Mouse (Mus musculus): ENCODE measurements around the gene Ano3. TPM values are rescaled to one million over a fixed set of nuclear protein-coding genes. Genes with fewer than 3 reads are reported as not detected.

The Ano3 gene
- polyA plus RNA-seq, 1 experiment from 2014 or later, result not detected

- Histone ChIP-seq H3K4me1 (replicated peaks; ENCODE audit: control insufficient read depth, insufficient read depth, low read length) (no peaks in the 10 kb centered on the region), H3K4me2 (peak overlapping the region; percentile 50), H3K36me3 (ENCODE audit: control insufficient read depth, insufficient read depth, low read length) (no peaks in the 10 kb centered on the region), H3K4me3 (ENCODE audit: low read depth, low read length) (no peak overlapping the region), H3K9ac (ENCODE audit: low read depth, low read length) (no peak overlapping the region), H3K27me3 (replicated peaks; ENCODE audit: control insufficient read depth, insufficient read depth, low read length) (no peaks in the 10 kb centered on the region), H3K27ac (ENCODE audit: low read depth, low read length) (no peak overlapping the region), H3K9me3 (ENCODE audit: control insufficient read depth, low read length) (no peaks in the 10 kb centered on the region)
- WGBS, result 60% methylated on average over 3 of the region's 3 CpGs
- ATAC-seq (replicated peaks; ENCODE audit: low FRiP score) (no peak), DNase-seq (ENCODE audit: low spot score) (no peak)
Observed at GRCm38 (mm10) chr2:110950432-110950803, 305 bp downstream of the Ano3 start.

- DNase-seq (ENCODE audit: low spot score) (peak; percentile 30), ATAC-seq (replicated peaks; ENCODE audit: low FRiP score) (peak; percentile 56)
- 12% methylated on average over 20 of the region's 20 CpGs for WGBS
- Histone ChIP-seq H3K27me3 (replicated peaks; ENCODE audit: control insufficient read depth, insufficient read depth, low read length) (no peaks in the 10 kb centered on the region), H3K9me3 (ENCODE audit: control insufficient read depth, low read length) (no peaks in the 10 kb centered on the region), H3K27ac (ENCODE audit: low read depth, low read length) (no peak overlapping the region), H3K4me1 (replicated peaks; ENCODE audit: control insufficient read depth, insufficient read depth, low read length) (no peaks in the 10 kb centered on the region), H3K4me3 (ENCODE audit: low read depth, low read length) (peak overlapping the region; percentile 17; the same call in 1 of the 2 replicates), H3K36me3 (ENCODE audit: control insufficient read depth, insufficient read depth, low read length) (no peaks in the 10 kb centered on the region), H3K9ac (ENCODE audit: low read depth, low read length) (no peak overlapping the region), H3K4me2 (peak overlapping the region; percentile 50)
Observed at GRCm38 (mm10) chr2:110949679-110950431, 868 bp downstream of the Ano3 start.

- H3K27me3 ChIP-seq (replicated peaks; ENCODE audit: control insufficient read depth, insufficient read depth, low read length), result no peaks in the 10 kb centered on the region
- DNase-seq (ENCODE audit: low spot score), result no peak
- 56% methylated on average over 1 of the region's 1 CpGs for WGBS
- no peak overlapping the region for H3K4me3 ChIP-seq (ENCODE audit: low read depth, low read length)
- H3K9ac ChIP-seq (ENCODE audit: low read depth, low read length), result no peak overlapping the region
- no peaks in the 10 kb centered on the region for H3K36me3 ChIP-seq (ENCODE audit: control insufficient read depth, insufficient read depth, low read length)
- ATAC-seq (replicated peaks; ENCODE audit: low FRiP score), result no peak
- no peaks in the 10 kb centered on the region for H3K9me3 ChIP-seq (ENCODE audit: control insufficient read depth, low read length)
- H3K4me1 ChIP-seq (replicated peaks; ENCODE audit: control insufficient read depth, insufficient read depth, low read length), result no peaks in the 10 kb centered on the region
- no peak overlapping the region for H3K4me2 ChIP-seq
- no peak overlapping the region for H3K27ac ChIP-seq (ENCODE audit: low read depth, low read length)
Observed at GRCm38 (mm10) chr2:110945171-110945570, 5.6 kb downstream of the Ano3 start.

GRCm38 (mm10) chr2:110935691-110936090 lies 15.0 kb downstream of the Ano3 start:
- Histone ChIP-seq H3K27ac (ENCODE audit: low read depth, low read length) (no peak overlapping the region), H3K9ac (ENCODE audit: low read depth, low read length) (no peak overlapping the region), H3K36me3 (ENCODE audit: control insufficient read depth, insufficient read depth, low read length) (no peaks in the 10 kb centered on the region), H3K27me3 (replicated peaks; ENCODE audit: control insufficient read depth, insufficient read depth, low read length) (no peaks in the 10 kb centered on the region), H3K4me2 (no peak overlapping the region), H3K4me1 (replicated peaks; ENCODE audit: control insufficient read depth, insufficient read depth, low read length) (no peaks in the 10 kb centered on the region), H3K4me3 (ENCODE audit: low read depth, low read length) (no peak overlapping the region), H3K9me3 (ENCODE audit: control insufficient read depth, low read length) (no peaks in the 10 kb centered on the region)
- DNase-seq (ENCODE audit: low spot score) (no peak), ATAC-seq (replicated peaks; ENCODE audit: low FRiP score) (no peak)

DNA sequence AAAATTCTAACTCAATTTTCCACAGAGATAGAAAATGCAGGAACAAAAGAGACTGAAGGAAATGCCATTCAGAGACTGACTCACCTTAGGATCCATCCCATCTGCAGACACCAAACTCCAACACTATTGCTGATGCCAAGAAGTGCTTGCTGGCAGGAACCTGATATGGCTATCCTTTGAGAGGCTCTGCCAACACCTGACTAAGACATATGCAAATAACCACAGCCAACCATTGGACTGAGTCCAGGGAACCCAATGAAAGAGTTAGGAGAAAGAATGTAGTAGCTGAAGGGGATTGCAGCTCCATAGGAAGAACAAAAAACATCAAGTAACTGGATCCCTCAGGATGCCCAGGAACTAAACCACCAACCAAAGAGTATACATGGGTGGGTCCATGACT lies 21.6 kb downstream of the Ano3 start:
- no peaks in the 10 kb centered on the region for H3K27me3 ChIP-seq (replicated peaks; ENCODE audit: control insufficient read depth, insufficient read depth, low read length)
- ATAC-seq (replicated peaks; ENCODE audit: low FRiP score), result no peak
- no peak overlapping the region for H3K9ac ChIP-seq (ENCODE audit: low read depth, low read length)
- no peaks in the 10 kb centered on the region for H3K4me1 ChIP-seq (replicated peaks; ENCODE audit: control insufficient read depth, insufficient read depth, low read length)
- no peaks in the 10 kb centered on the region for H3K9me3 ChIP-seq (ENCODE audit: control insufficient read depth, low read length)
- no peak for DNase-seq (ENCODE audit: low spot score)
- H3K36me3 ChIP-seq (ENCODE audit: control insufficient read depth, insufficient read depth, low read length), result no peaks in the 10 kb centered on the region
- no peak overlapping the region for H3K4me2 ChIP-seq
- no peak overlapping the region for H3K4me3 ChIP-seq (ENCODE audit: low read depth, low read length)
- H3K27ac ChIP-seq (ENCODE audit: low read depth, low read length), result no peak overlapping the region

DNA sequence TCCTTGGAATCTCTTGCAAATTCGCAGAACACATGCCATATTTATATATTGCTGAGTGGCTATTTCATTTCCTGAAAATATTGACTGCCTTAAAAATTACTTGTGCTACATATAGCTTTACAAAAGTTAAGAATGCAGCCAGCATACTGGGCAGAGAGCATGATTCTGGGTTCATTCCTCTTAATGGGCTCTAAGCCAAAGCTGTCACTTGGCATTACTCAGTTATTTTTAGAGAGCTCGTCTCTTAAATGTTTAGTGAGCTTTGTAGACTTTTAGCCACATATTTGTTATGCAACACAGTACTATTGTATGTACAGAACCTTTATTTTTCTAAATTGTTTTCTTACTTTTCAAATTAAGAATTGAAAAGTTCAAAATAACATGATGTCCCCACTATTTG lies 41.2 kb downstream of the Ano3 start:
- DNase-seq (ENCODE audit: low spot score) (no peak), ATAC-seq (replicated peaks; ENCODE audit: low FRiP score) (no peak)
- Histone ChIP-seq H3K4me1 (replicated peaks; ENCODE audit: control insufficient read depth, insufficient read depth, low read length) (no peaks in the 10 kb centered on the region), H3K27me3 (replicated peaks; ENCODE audit: control insufficient read depth, insufficient read depth, low read length) (no peaks in the 10 kb centered on the region), H3K36me3 (ENCODE audit: control insufficient read depth, insufficient read depth, low read length) (no peaks in the 10 kb centered on the region), H3K27ac (ENCODE audit: low read depth, low read length) (no peak overlapping the region), H3K4me2 (no peak overlapping the region), H3K4me3 (ENCODE audit: low read depth, low read length) (no peak overlapping the region), H3K9me3 (ENCODE audit: control insufficient read depth, low read length) (no peaks in the 10 kb centered on the region), H3K9ac (ENCODE audit: low read depth, low read length) (no peak overlapping the region)
- 71% methylated on average over 2 of the region's 2 CpGs for WGBS

GRCm38 (mm10) chr2:110906473-110906872 lies 44.2 kb downstream of the Ano3 start:
- H3K36me3 ChIP-seq (ENCODE audit: control insufficient read depth, insufficient read depth, low read length), result no peaks in the 10 kb centered on the region
- DNase-seq (ENCODE audit: low spot score) (no peak), ATAC-seq (replicated peaks; ENCODE audit: low FRiP score) (no peak)
- no peak overlapping the region for H3K4me3 ChIP-seq (ENCODE audit: low read depth, low read length)
- no peak overlapping the region for H3K4me2 ChIP-seq
- H3K27ac ChIP-seq (ENCODE audit: low read depth, low read length), result no peak overlapping the region
- H3K4me1 ChIP-seq (replicated peaks; ENCODE audit: control insufficient read depth, insufficient read depth, low read length), result no peaks in the 10 kb centered on the region
- H3K9me3 ChIP-seq (ENCODE audit: control insufficient read depth, low read length), result no peaks in the 10 kb centered on the region
- no peak overlapping the region for H3K9ac ChIP-seq (ENCODE audit: low read depth, low read length)
- no peaks in the 10 kb centered on the region for H3K27me3 ChIP-seq (replicated peaks; ENCODE audit: control insufficient read depth, insufficient read depth, low read length)
- WGBS, result 68% methylated on average over 3 of the region's 3 CpGs

- Histone ChIP-seq H3K9me3 (ENCODE audit: control insufficient read depth, low read length) (no peaks in the 10 kb centered on the region), H3K4me3 (ENCODE audit: low read depth, low read length) (no peak overlapping the region), H3K9ac (ENCODE audit: low read depth, low read length) (no peak overlapping the region), H3K4me2 (no peak overlapping the region), H3K36me3 (ENCODE audit: control insufficient read depth, insufficient read depth, low read length) (no peaks in the 10 kb centered on the region), H3K27me3 (replicated peaks; ENCODE audit: control insufficient read depth, insufficient read depth, low read length) (no peaks in the 10 kb centered on the region), H3K27ac (ENCODE audit: low read depth, low read length) (no peak overlapping the region), H3K4me1 (replicated peaks; ENCODE audit: control insufficient read depth, insufficient read depth, low read length) (no peaks in the 10 kb centered on the region)
- WGBS, result 90% methylated on average over 2 of the region's 2 CpGs
- no peak for DNase-seq (ENCODE audit: low spot score)
- no peak for ATAC-seq (replicated peaks; ENCODE audit: low FRiP score)
Observed at GRCm38 (mm10) chr2:110896477-110897270, 54.0 kb downstream of the Ano3 start.

DNA sequence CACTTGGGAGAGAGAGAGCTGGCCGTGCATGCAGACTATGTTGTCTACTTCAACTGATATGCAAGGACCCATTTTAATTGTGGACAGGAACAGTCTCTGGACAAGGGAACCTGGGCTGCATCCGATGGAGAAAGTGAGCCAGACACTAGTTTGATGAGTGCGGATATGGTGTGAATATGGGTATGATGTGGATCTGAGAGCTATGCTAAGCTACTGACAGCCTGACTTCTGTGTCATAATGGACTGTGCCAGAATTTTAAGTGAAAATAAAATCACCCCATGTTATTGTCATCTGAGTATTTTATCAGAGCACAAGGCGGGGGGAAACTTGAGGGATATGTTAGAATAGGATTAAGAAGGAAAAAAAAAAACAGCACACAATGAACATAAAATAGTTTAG lies 79.1 kb downstream of the Ano3 start:
- H3K27me3 ChIP-seq (replicated peaks; ENCODE audit: control insufficient read depth, insufficient read depth, low read length), result no peaks in the 10 kb centered on the region
- no peak overlapping the region for H3K4me2 ChIP-seq
- no peaks in the 10 kb centered on the region for H3K9me3 ChIP-seq (ENCODE audit: control insufficient read depth, low read length)
- H3K36me3 ChIP-seq (ENCODE audit: control insufficient read depth, insufficient read depth, low read length), result no peaks in the 10 kb centered on the region
- H3K9ac ChIP-seq (ENCODE audit: low read depth, low read length), result no peak overlapping the region
- DNase-seq (ENCODE audit: low spot score) (no peak), ATAC-seq (replicated peaks; ENCODE audit: low FRiP score) (no peak)
- no peak overlapping the region for H3K27ac ChIP-seq (ENCODE audit: low read depth, low read length)
- 87% methylated on average over 4 of the region's 4 CpGs for WGBS
- no peaks in the 10 kb centered on the region for H3K4me1 ChIP-seq (replicated peaks; ENCODE audit: control insufficient read depth, insufficient read depth, low read length)
- H3K4me3 ChIP-seq (ENCODE audit: low read depth, low read length), result no peak overlapping the region
